Mouse (Mus musculus): ENCODE results near the gene Sbk1.

- TF ChIP-seq POLR2A (IDR thresholded peaks at IDR 0.05; ENCODE audit: borderline replicate concordance, control insufficient read depth, low read depth, low read length) (no peak), CTCF (IDR thresholded peaks at IDR 0.05; ENCODE audit: control insufficient read depth, insufficient read depth, low read length) (no peak)
Measured at GRCm38 (mm10) chr7:126284865-126285264, 12.4 kb downstream of the Sbk1 start.

Measured in bone marrow, adult 2 months (tissue).